Comparison of ENCODE assay signal across 25 mouse cellular contexts in genomic region chr13:6553708-6554107, GRCm38 (mm10). TPM values are rescaled to one million over a fixed set of nuclear protein-coding genes. Genes with fewer than 3 reads are reported as not detected.
DNase-seq lines count a peak whose midpoint lies in the region; ATAC-seq and TF ChIP-seq lines count a peak whose summit lies in the region.
"Had no signal": no experiment of that assay in that cellular context is flagged by ENCODE, and none has a peak within 500 bp of the region (broad histone marks: within the 10 kb centered on the region; RNA-seq: fewer than 3 reads in every experiment).

No protein-coding gene starts in this region.

- no peak overlapping the region for H3K27ac ChIP-seq in lung, embryonic 14.5 days (ENCODE audit: low read depth)
- H3K27ac ChIP-seq: forebrain, embryonic 15.5 days; midbrain, embryonic 15.5 days had no signal

- intact Hi-C loops in heart, postnatal 14 days (cut with DNase I), result no loop called here

- ATAC-seq in lung, embryonic 14.5 days (ENCODE audit: insufficient read depth), result no peak
- ATAC-seq: forebrain, embryonic 15.5 days; hindbrain, embryonic 16.5 days; midbrain, embryonic 15.5 days; Patski had no signal

- no peak overlapping the region for H3K9ac ChIP-seq in lung, embryonic 14.5 days
- H3K9ac ChIP-seq: forebrain, embryonic 15.5 days; midbrain, embryonic 15.5 days had no signal

- no peak overlapping the region for H3K4me3 ChIP-seq in lung, embryonic 14.5 days (ENCODE audit: low read depth, low read length)
- H3K4me3 ChIP-seq: forebrain, embryonic 15.5 days; midbrain, embryonic 15.5 days had no signal

- no peak overlapping the region for H3K4me2 ChIP-seq in lung, embryonic 14.5 days
- H3K4me2 ChIP-seq: forebrain, embryonic 15.5 days; heart, embryonic 11.5 days; liver, embryonic 11.5 days; midbrain, embryonic 15.5 days had no signal

- H3K4me1 ChIP-seq in lung, embryonic 14.5 days (ENCODE audit: insufficient read depth), result no peaks in the 10 kb centered on the region; the same call in 1 of the 2 replicates

- DNase-seq in heart, adult 11 months, result peak; percentile 42
- DNase-seq in heart, postnatal 14 days, result no peak
- no peak for DNase-seq in lung, embryonic 14.5 days
- no peak for DNase-seq in lung, postnatal 14 days
- DNase-seq in A20 (ENCODE audit: low read depth, low spot score), result peak; percentile 48
- DNase-seq in MN1 (ENCODE audit: low spot score), result peak; percentile 26
- DNase-seq in thymus, postnatal 36 days, result no peak
- no peak for DNase-seq in layer of hippocampus, postnatal 36 days
- DNase-seq: adrenal gland, postnatal 10 days; cerebellum, adult 11 months; cerebellum, postnatal 36 days; heart, postnatal 4 days; kidney, adult 18-20 months; kidney, postnatal 14 days; layer of hippocampus, adult 9-11 months; lung, adult 18-20 months; right cerebral cortex, postnatal 14 days; spleen, adult 18-20 months; thymus, adult 18-20 months had no signal

- peaks cover 80% of the 10 kb centered on the region for H3K36me3 ChIP-seq in lung, embryonic 14.5 days (ENCODE audit: insufficient read depth)

- TF ChIP-seq CTCF in lung, embryonic 14.5 days (IDR thresholded peaks at IDR 0.05; ENCODE audit: low read depth), result peak; percentile 15; the same call in 1 of the 2 replicates

- H3K9me3 ChIP-seq in lung, embryonic 14.5 days (ENCODE audit: low read depth, low read length), result no peaks in the 10 kb centered on the region
- H3K9me3 ChIP-seq: forebrain, embryonic 15.5 days; midbrain, embryonic 15.5 days had no signal

- 90% methylated on average over 2 of the region's 2 CpGs for WGBS in lung, embryonic 14.5 days

- H3K27me3 ChIP-seq in lung, embryonic 14.5 days (ENCODE audit: insufficient read depth, low read length), result no peaks in the 10 kb centered on the region
- H3K27me3 ChIP-seq: forebrain, embryonic 15.5 days; midbrain, embryonic 15.5 days; Patski had no signal

RNA-seq across cellular contexts. Expression of gene Pitrm1, which starts 5.8 kb away (rescaled TPM):
- total RNA-seq in heart, postnatal 14 days (2021), result 10 to 100 TPM; 51.1 to 54.4 TPM
- polyA plus RNA-seq in lung, embryonic 14.5 days (2014; fragmentation: Nextera tagmentation; extraction: Ambion mirVana), result 120 and 135 TPM in 2 replicates
- 10 to 100 TPM; 46.7 to 53.7 TPM for total RNA-seq in layer of hippocampus, postnatal 36 days (2021)

Comparison
In these comparisons a context has a peak if more than half of its experiments do, and no peak if none do; other contexts are left out.
1. DNase-seq: peak in heart, adult 11 months (single experiment), A20 (single experiment) and MN1 (single experiment); none in heart, postnatal 14 days (0 of 2), lung, embryonic 14.5 days (single experiment), lung, postnatal 14 days (single experiment), thymus, postnatal 36 days (0 of 2) and layer of hippocampus, postnatal 36 days (0 of 2).